Mouse (Mus musculus) frontal cortex, postnatal 25 days (tissue): Measurements from ENCODE around the gene Ttc13.

Source experiments
- DNase-seq, 2 experiments: peaks; one replicate each; pipeline ENCODE4 v3.0.0; 2022; ENCODE audit warnings: low spot score in 2 of 2

The Ttc13 gene

GRCm38 (mm10) chr8:124658415-124658814 is 63.4 kb downstream of the Ttc13 start:
- DNase-seq: no peak

GRCm38 (mm10) chr8:124657961-124658360 is 63.8 kb downstream of the Ttc13 start:
- DNase-seq: no peak

- no peak for DNase-seq
Observed at GRCm38 (mm10) chr8:124653568-124654475, 68.0 kb downstream of the Ttc13 start.

GRCm38 (mm10) chr8:124652546-124652945 is 69.2 kb downstream of the Ttc13 start:
- no peak for DNase-seq

- DNase-seq: no peak
Observed at GRCm38 (mm10) chr8:124651776-124652175, 70.0 kb downstream of the Ttc13 start.

GRCm38 (mm10) chr8:124648311-124648710 is 73.5 kb downstream of the Ttc13 start:
- DNase-seq: no peak

- DNase-seq: no peak
Observed at GRCm38 (mm10) chr8:124643540-124644339, 78.0 kb downstream of the Ttc13 start.

- DNase-seq: no peak
Observed at GRCm38 (mm10) chr8:124641599-124641998, 80.2 kb downstream of the Ttc13 start.

GRCm38 (mm10) chr8:124635247-124635502 is 86.6 kb downstream of the Ttc13 start:
- DNase-seq: no peak

- DNase-seq: no peak
Observed at GRCm38 (mm10) chr8:124634411-124635246, 87.2 kb downstream of the Ttc13 start.

GRCm38 (mm10) chr8:124633001-124633703 is 88.6 kb downstream of the Ttc13 start:
- DNase-seq: no peak

GRCm38 (mm10) chr8:124631966-124632365 is 89.8 kb downstream of the Ttc13 start:
- no peak for DNase-seq

- no peak for DNase-seq
Observed at GRCm38 (mm10) chr8:124630891-124631290, 90.9 kb downstream of the Ttc13 start.

GRCm38 (mm10) chr8:124630489-124630888 is 91.3 kb downstream of the Ttc13 start:
- DNase-seq: no peak

GRCm38 (mm10) chr8:124626251-124626650 is 95.5 kb downstream of the Ttc13 start:
- DNase-seq: no peak
